8 mouse cellular contexts compared by ENCODE assay signal in genomic region chr6:93819888-93820287, GRCm38 (mm10).
DNase-seq lines count a peak whose midpoint lies in the region.

No protein-coding gene starts in this region.

- DNase-seq in 3T3-L1 (ENCODE audit: low read depth, low spot score), result peak; percentile 6
- DNase-seq in WW6 (ENCODE audit: low read depth, low spot score), result peak; percentile 14
- peak; percentile 34 for DNase-seq in embryo, embryonic 11.5 days (ENCODE audit: low read depth, low spot score)
- peak; percentile 50 for DNase-seq in gastrocnemius, postnatal 14 days
- DNase-seq in left cerebral cortex, adult 9 months (ENCODE audit: low spot score in 2 of 2), result peak; percentile 50 to 72
- peak; percentile 97 for DNase-seq in retina, postnatal 1 day
- DNase-seq in urinary bladder, postnatal 25 days (ENCODE audit: low spot score), result no peak
- no peak for DNase-seq in thymus, postnatal 10 days (ENCODE audit: low spot score in 2 of 2)

- intact Hi-C loops in gastrocnemius, postnatal 14 days (cut with DNase I; ENCODE audit: low total_unique reads), result no loop called here

Comparison
In these comparisons a context has a peak if more than half of its experiments do, and no peak if none do; other contexts are left out.
1. DNase-seq: peak in 3T3-L1 (single experiment), WW6 (single experiment), embryo, embryonic 11.5 days (single experiment), gastrocnemius, postnatal 14 days (single experiment), left cerebral cortex, adult 9 months (2 of 2) and retina, postnatal 1 day (single experiment); none in urinary bladder, postnatal 25 days (single experiment) and thymus, postnatal 10 days (0 of 2).